Mouse (Mus musculus) cerebellum, adult 2 months (tissue): Measurements from ENCODE around the gene Tmod2.

Source experiments
- CTCF ChIP-seq: fragments of 200-500 bp; IDR thresholded peaks from 2 replicates; pipeline ENCODE4 v1.5.1; 2011; ENCODE audit warnings: low read depth, mild to moderate bottlenecking, control low read depth, low read length, moderate library complexity, borderline replicate concordance; ENCODE audit not compliant: insufficient read depth
- POLR2A ChIP-seq: fragments of 200-500 bp; IDR thresholded peaks from 2 replicates; pipeline ENCODE4 v1.6.1; 2011; ENCODE audit warnings: low read length, control low read depth, borderline replicate concordance; ENCODE audit not compliant: insufficient read depth

GRCm38 (mm10) chr9:75553719-75554118, 57.4 kb downstream of the Tmod2 start:
- TF ChIP-seq POLR2A, result no peak
- TF ChIP-seq CTCF, result no peak
